Mouse (Mus musculus): Measurements from ENCODE around the gene Asic2.

The Asic2 gene

GRCm38 (mm10) chr11:80923286-80923951, 1044.8 kb downstream of the Asic2 start:
- DNase-seq (ENCODE audit: low read depth, low spot score) = no peak

GRCm38 (mm10) chr11:80918332-80918731, 1049.9 kb downstream of the Asic2 start:
- DNase-seq (ENCODE audit: low read depth, low spot score) = no peak

- DNase-seq (ENCODE audit: low read depth, low spot score) = no peak
These were observed 1050.6 kb downstream of the Asic2 start for GRCm38 (mm10) chr11:80917688-80918087.

DNA sequence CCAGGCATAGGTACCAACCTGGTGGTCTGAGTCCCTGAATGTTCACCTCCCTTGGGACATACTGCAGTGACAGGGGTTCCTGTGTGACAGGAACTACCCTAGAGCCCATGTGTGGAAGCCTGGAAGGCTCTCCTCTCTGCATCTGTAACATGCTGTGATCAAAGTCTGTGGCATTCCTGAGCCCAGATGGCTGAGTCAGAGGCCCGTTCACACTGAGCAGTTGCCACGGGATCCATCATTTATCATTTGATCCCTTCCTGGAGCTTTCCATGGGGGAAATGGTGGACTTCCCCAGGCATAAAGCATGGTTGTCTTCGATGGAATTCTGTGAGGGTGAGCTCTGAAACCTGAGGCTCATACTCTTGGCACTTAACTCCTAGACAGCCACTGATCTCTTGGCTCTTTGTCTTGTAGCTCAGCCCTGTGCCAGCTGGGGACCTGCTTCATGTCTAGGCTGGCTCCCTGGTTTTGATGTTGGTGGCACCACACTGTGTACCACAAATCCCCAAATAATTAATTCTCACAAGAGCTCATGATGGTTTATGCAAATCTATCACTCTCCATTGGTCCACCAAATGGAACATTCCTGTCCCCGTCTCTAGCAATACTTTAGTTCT, 1054.7 kb downstream of the Asic2 start:
- DNase-seq (ENCODE audit: low read depth, low spot score) = no peak

DNA sequence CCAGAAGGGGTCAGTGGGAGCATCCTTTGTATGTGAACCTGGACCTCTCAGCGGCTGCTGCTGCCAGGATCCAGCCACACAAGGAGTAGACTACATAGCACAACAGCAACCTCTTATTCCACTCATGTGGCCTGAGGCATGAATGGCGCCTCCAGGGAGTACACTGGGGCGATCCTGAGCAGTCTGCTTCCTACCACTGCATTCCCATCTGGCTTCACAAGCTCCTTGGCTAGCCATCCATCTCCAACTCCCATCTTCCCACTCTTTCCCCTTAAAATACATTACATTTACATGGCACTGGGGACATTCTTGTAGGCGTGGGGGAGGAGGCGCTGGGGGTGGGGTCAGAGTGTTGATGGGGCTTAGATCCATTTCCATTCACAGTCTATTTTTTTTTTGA, 1055.5 kb downstream of the Asic2 start:
- DNase-seq (ENCODE audit: low read depth, low spot score) = no peak

GRCm38 (mm10) chr11:80907820-80908219, 1060.4 kb downstream of the Asic2 start:
- DNase-seq (ENCODE audit: low read depth, low spot score) = no peak

- DNase-seq (ENCODE audit: low read depth, low spot score) = peak; percentile 7
These were observed 1061.8 kb downstream of the Asic2 start for GRCm38 (mm10) chr11:80906456-80906855.

DNA sequence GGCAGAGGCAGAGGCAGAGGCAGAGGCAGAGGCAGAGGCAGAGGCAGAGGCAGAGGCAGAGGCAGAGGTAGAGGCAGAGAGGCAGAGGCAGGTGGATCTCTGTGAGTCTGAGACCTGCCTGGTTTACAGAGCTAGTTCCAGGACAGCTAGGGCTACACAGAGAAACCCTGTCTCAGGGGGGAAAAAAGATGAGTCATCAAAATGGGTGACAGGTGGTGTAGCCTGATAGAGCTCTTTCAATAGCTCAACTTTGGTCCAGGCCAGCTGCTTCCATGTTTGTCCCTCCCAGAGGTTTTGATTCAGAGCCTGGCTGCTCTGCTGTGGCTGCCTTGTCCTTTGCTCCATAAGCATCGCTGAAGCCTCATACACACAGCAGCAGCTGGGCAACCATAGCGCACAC, 1063.7 kb downstream of the Asic2 start:
- no peak for DNase-seq (ENCODE audit: low read depth, low spot score)

GRCm38 (mm10) chr11:80903426-80903825, 1064.8 kb downstream of the Asic2 start:
- no peak for DNase-seq (ENCODE audit: low read depth, low spot score)

- no peak for DNase-seq (ENCODE audit: low read depth, low spot score)
These were observed 1065.6 kb downstream of the Asic2 start for GRCm38 (mm10) chr11:80902664-80903063.

GRCm38 (mm10) chr11:80900555-80900954, 1067.7 kb downstream of the Asic2 start:
- DNase-seq (ENCODE audit: low read depth, low spot score) = no peak

DNA sequence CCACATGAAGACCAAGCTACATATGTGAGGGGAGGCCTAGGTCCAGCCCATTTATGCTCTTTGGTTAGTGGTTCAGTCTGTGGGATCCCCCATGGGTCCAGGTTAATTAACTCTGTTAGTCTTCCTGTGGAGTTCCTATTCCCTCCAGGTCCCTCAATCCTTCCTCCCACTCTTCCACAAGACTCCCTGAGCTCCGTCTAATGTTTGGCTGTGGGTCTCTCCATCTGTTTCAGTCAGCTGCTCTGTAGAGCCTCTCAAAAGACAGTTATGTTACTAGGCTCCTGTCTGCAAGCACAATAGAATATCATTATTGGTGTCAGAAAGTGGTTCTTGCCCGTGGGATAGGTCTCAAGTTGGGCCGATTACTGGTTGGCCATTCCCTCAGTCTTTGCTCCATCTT, 1072.4 kb downstream of the Asic2 start:
- DNase-seq (ENCODE audit: low read depth, low spot score) = no peak

DNA sequence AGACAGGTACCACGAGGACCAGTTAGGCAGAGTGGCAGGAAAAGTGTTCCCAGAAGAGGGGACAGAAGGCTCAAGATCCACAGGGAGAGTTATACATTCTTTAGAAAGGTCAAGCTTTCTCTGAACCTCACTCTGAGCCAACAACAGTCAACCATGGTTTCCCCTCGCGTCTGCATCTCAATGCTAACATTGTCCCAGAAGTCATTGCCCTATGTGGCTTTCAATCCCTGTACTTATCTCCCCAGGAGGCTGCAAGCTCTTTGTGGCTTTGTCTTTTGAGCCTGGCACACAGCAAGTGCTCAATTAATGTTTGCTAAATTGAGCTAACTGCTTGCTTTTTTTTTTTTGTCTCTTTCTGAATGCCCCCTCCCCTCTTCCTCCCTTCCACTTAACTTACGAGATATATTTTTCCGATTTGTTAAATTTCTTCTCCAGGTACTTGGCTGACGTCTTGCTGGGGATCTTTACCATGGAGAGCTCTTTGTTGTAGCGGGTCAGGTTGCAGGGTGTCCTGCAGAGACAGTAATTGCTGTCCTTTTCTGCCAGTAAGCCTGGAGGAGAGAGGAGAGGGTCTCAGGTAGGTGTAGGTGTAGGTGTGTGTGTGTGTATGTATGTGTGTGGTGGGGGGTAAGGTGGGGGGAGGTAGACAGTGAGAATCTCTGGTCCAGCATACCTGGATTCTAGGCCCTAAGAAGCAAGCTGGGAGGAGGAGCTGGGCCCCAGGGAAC, 1078.8 kb downstream of the Asic2 start:
- DNase-seq (ENCODE audit: low read depth, low spot score) = no peak

DNA sequence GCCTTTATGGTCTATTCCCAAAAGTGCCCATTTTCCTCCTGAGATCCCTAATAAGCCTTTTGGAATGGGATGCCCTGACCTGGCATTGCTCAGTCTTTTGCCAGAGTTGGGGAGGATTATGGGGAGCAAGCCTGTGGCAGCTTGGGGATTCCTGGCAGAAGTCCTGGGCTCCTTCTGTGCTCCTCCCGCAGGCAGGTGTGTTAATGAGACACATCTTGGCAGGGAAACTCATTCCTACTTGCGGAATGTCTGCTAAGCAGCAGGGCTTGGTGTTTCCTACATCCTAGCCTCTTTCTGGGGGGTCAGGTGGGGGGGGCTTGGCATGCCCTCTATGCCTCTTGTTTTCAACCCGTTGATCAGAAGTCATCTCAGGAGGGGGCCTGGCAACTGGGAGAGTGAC, 1081.2 kb downstream of the Asic2 start:
- DNase-seq (ENCODE audit: low read depth, low spot score) = no peak

- no peak for DNase-seq (ENCODE audit: low read depth, low spot score)
These were observed 1081.9 kb downstream of the Asic2 start for GRCm38 (mm10) chr11:80886365-80886764.

- DNase-seq (ENCODE audit: low read depth, low spot score) = no peak
These were observed 1083.6 kb downstream of the Asic2 start for GRCm38 (mm10) chr11:80884521-80885231.

DNA sequence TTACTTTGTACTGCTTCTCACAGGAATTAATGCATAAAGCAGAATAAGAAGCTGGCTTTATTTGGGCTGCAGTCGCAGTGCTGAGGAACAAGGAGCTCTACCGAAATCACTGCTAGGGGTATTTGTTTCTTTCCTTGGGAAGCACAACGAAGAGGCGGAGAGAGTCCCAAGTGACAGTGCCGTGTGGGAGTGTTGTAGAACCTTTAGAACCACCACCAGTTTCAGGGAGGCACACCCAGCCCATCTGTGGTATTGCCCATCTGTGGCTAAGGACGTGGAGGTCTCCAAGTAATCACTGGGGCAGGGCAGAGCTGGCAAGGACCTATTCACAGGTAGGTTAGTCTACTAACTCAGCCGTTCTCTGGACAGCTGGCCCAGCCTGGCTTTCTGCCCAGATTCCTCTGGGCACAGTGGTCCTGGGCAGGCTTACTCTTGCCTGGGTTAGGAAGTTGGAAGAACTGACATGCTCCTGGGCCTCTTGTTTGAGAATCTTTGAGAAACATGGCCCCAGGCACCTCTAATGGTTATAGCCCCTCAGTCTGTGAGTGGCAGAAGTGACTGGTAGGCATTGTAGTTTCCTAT, 1085.9 kb downstream of the Asic2 start:
- no peak for DNase-seq (ENCODE audit: low read depth, low spot score)

- no peak for DNase-seq (ENCODE audit: low read depth, low spot score)
These were observed 1090.2 kb downstream of the Asic2 start for GRCm38 (mm10) chr11:80878026-80878425.

DNA sequence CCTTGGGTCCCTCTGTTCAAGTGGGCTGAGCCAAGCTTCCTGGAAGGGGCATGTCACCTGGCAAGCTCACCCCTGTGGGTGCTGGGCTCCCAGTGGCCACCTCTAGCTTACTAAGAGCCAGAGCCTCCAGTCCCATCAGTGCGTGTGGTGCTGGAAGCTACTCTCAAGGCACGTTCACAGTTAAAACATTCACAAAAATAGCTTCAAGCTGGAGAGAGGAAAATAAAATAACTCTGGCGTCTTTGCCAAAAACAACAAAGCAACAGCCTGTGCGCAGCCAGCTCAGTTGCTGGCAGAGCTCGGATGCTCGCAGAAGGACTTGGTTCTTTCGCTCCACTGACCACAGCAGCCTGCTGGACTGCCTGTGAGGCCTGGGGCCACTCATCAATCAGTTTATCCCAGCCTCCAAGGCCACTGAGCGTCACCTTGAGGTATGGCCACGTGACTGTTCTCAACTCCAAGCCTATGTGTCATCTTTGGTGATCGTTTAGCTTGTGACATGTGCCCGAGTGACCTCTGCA, 1091.1 kb downstream of the Asic2 start:
- no peak for DNase-seq (ENCODE audit: low read depth, low spot score)

- DNase-seq (ENCODE audit: low read depth, low spot score) = peak; percentile 33
These were observed 1095.5 kb downstream of the Asic2 start for GRCm38 (mm10) chr11:80872509-80873474.

Measured in CD4-positive helper T cell, adult 2 months (primary cell).